Mouse (Mus musculus): ENCODE data around the gene Cd86.

DNA sequence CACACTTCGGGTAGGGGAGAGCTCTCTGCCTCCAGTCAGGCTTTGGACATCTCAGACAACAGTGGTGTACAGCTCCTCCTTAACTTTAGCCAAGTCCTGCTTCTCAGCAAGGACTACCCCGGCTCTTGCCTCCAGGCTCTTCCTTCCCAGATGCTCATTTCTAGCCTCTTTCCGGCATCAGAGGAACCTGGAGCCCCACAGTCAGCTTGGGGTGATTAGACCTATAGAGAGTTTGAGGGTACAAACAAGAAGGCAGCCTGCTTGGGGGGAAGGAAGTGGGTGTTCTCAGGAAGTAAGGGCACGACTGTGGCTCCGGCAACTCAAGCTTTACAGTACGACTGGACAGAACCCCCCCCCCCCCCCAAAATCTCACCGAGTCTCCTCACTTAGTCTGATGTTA is 42.9 kb upstream of the Cd86 start:
- TF ChIP-seq CTCF (conservative IDR thresholded peaks at IDR 0.05; ENCODE audit: low read length): no peak
- no peak for TF ChIP-seq NANOG (IDR thresholded peaks at IDR 0.05; ENCODE audit: borderline replicate concordance, low read length)
